Mouse (Mus musculus) kidney, embryonic 14.5 days (tissue): ENCODE results near the gene Tmem274. TPM values are rescaled to one million over a fixed set of nuclear protein-coding genes. Genes with fewer than 3 reads are reported as not detected.
"Not testable (repeated sequence)": the region's sequence is repeated elsewhere in the genome, so short reads cannot be mapped to it uniquely, and the experiment has no call there.

Experiments used
- ATAC-seq: fragments of 200-750 bp; cut with Nextera tagmentation; 2 replicates; pipeline ENCODE4 v1.8.0; 2017; ENCODE audit warnings: moderate number of reproducible peaks, mild to moderate bottlenecking, moderate TSS enrichment, moderate library complexity; ENCODE audit not compliant: low FRiP score, low TSS enrichment
- H3K27ac ChIP-seq: fragments of 300-500 bp; sonication (generic); 2 replicates; pipeline ENCODE4 v1.5.1; 2014; ENCODE audit warnings: low read depth, mild to moderate bottlenecking, low read length, moderate library complexity, mixed read lengths
- H3K27me3 ChIP-seq: fragments of 300-500 bp; sonication (generic); 2 replicates; pipeline ENCODE4 v1.6.1; 2014; ENCODE audit warnings: mild to moderate bottlenecking, low read length; ENCODE audit not compliant: control insufficient read depth, insufficient read depth
- H3K36me3 ChIP-seq: fragments of 300-500 bp; sonication (generic); 2 replicates; pipeline ENCODE4 v1.6.1; 2014; ENCODE audit warnings: low read length, mixed read lengths; ENCODE audit not compliant: control insufficient read depth, insufficient read depth
- H3K4me1 ChIP-seq: fragments of 300-500 bp; sonication (generic); 2 replicates; pipeline ENCODE4 v1.6.1; 2014; ENCODE audit warnings: low read length, mixed read lengths; ENCODE audit not compliant: control insufficient read depth, insufficient read depth
- H3K4me2 ChIP-seq: fragments of 300-500 bp; sonication (generic); replicated peaks from 2 replicates; pipeline ENCODE4 v1.6.1; 2014; ENCODE audit warnings: low read depth, mild to moderate bottlenecking, low read length
- H3K4me3 ChIP-seq: fragments of 300-500 bp; sonication (generic); 2 replicates; pipeline ENCODE4 v1.5.1; 2014; ENCODE audit warnings: mild to moderate bottlenecking, low read length
- H3K9ac ChIP-seq: fragments of 300-500 bp; sonication (generic); 2 replicates; pipeline ENCODE4 v1.6.1; 2014; ENCODE audit warnings: low read depth, mild to moderate bottlenecking, low read length, moderate library complexity
- H3K9me3 ChIP-seq: fragments of 300-500 bp; sonication (generic); 2 replicates; pipeline ENCODE4 v1.6.1; 2016; ENCODE audit warnings: low read length; ENCODE audit not compliant: control insufficient read depth
- WGBS: fragments of 180-500 bp; shearing (Covaris S2); extraction: QIAGEN DNeasy Blood & Tissue Kit; methylation state at CpG from one replicate; pipeline ENCODE4 v1.1.7; 2014; 5-methylcytosine and 5-hydroxymethylcytosine counted together
- polyA plus RNA-seq: library from polyadenylated mRNA; unstranded; fragments of >200 nt; fragmentation: Nextera tagmentation; extraction: Ambion mirVana; gene quantifications from 2 replicates; pipeline ENCODE4 v1.2.1, GENCODE M21; 2014

Gene Tmem274
- polyA plus RNA-seq, result 0.38 TPM in 1 of 2 replicates, not detected in the other

- Histone ChIP-seq H3K9me3 (no peaks in the 10 kb centered on the region), H3K4me1 (no peaks in the 10 kb centered on the region), H3K27me3 (no peaks in the 10 kb centered on the region), H3K27ac (no peak within 1 kb of the TSS), H3K36me3 (peaks cover 10% of the 10 kb centered on the region; the same call in 1 of the 2 replicates), H3K4me3 (no peak within 1 kb of the TSS), H3K4me2 (no peak within 1 kb of the TSS), H3K9ac (no peak within 1 kb of the TSS)
- 0 out of 2 replicates have a peak, but pooled peaks have one; percentile 39 for ATAC-seq
- 67% methylated on average over 11 of the region's 11 CpGs for WGBS
These were observed at the start of gene Tmem274 for GRCm38 (mm10) chr4:149477078-149477477. Tmem274 (plus strand) TSS chr4:149477378.

GRCm38 (mm10) chr4:149429592-149429991 lies 47.6 kb upstream of the Tmem274 start:
- 88% methylated on average over 5 of the region's 5 CpGs for WGBS
- Histone ChIP-seq H3K4me3 (no peak overlapping the region), H3K9ac (no peak overlapping the region), H3K4me1 (peaks cover 1% of the 10 kb centered on the region; the same call in 1 of the 2 replicates), H3K27ac (no peak overlapping the region), H3K27me3 (no peaks in the 10 kb centered on the region), H3K36me3 (no peaks in the 10 kb centered on the region), H3K4me2 (no peak overlapping the region), H3K9me3 (no peaks in the 10 kb centered on the region)
- ATAC-seq, result no peak

- H3K4me3 ChIP-seq, H3K4me2 ChIP-seq, H3K36me3 ChIP-seq, H3K4me1 ChIP-seq, H3K9ac ChIP-seq, ATAC-seq, H3K27ac ChIP-seq, H3K27me3 ChIP-seq, H3K9me3 ChIP-seq: not testable (repeated sequence)
- 88% methylated on average over 1 of the region's 1 CpGs for WGBS
These were observed 45.3 kb upstream of the Tmem274 start for GRCm38 (mm10) chr4:149431887-149432286.

- H3K9me3 ChIP-seq, result no peaks in the 10 kb centered on the region
- H3K4me1 ChIP-seq, result peaks cover 5% of the 10 kb centered on the region; the same call in 1 of the 2 replicates
- no peak for ATAC-seq
- H3K4me3 ChIP-seq, result no peak overlapping the region
- H3K27ac ChIP-seq, result no peak overlapping the region
- H3K27me3 ChIP-seq, result no peaks in the 10 kb centered on the region
- no peaks in the 10 kb centered on the region for H3K36me3 ChIP-seq
- H3K4me2 ChIP-seq, result no peak overlapping the region
- WGBS, result 18% methylated on average over 8 of the region's 8 CpGs
- H3K9ac ChIP-seq, result no peak overlapping the region
These were observed 36.6 kb upstream of the Tmem274 start for GRCm38 (mm10) chr4:149440576-149440975.

- Histone ChIP-seq H3K4me2 (no peak overlapping the region), H3K9ac (no peak overlapping the region), H3K9me3 (no peaks in the 10 kb centered on the region), H3K27me3 (no peaks in the 10 kb centered on the region), H3K4me1 (peaks cover 13% of the 10 kb centered on the region; the same call in 1 of the 2 replicates), H3K27ac (no peak overlapping the region), H3K36me3 (no peaks in the 10 kb centered on the region), H3K4me3 (no peak overlapping the region)
- ATAC-seq, result no peak
- WGBS, result 47% methylated on average over 3 of the region's 3 CpGs
These were observed 34.7 kb upstream of the Tmem274 start for GRCm38 (mm10) chr4:149442436-149442835.

GRCm38 (mm10) chr4:149444465-149444864 lies 32.7 kb upstream of the Tmem274 start:
- no peak overlapping the region for H3K4me3 ChIP-seq
- H3K4me2 ChIP-seq, result peak overlapping the region; percentile 42; the same call in 1 of the 2 replicates
- H3K9me3 ChIP-seq, result no peaks in the 10 kb centered on the region
- ATAC-seq, result no peak
- H3K27me3 ChIP-seq, result no peaks in the 10 kb centered on the region
- H3K4me1 ChIP-seq, result peaks cover 13% of the 10 kb centered on the region; the same call in 1 of the 2 replicates
- peak overlapping the region; percentile 63; the same call in 1 of the 2 replicates for H3K9ac ChIP-seq
- WGBS, result 69% methylated on average over 1 of the region's 1 CpGs
- no peaks in the 10 kb centered on the region for H3K36me3 ChIP-seq
- peak overlapping the region; percentile 79; the same call in 1 of the 2 replicates for H3K27ac ChIP-seq

DNA sequence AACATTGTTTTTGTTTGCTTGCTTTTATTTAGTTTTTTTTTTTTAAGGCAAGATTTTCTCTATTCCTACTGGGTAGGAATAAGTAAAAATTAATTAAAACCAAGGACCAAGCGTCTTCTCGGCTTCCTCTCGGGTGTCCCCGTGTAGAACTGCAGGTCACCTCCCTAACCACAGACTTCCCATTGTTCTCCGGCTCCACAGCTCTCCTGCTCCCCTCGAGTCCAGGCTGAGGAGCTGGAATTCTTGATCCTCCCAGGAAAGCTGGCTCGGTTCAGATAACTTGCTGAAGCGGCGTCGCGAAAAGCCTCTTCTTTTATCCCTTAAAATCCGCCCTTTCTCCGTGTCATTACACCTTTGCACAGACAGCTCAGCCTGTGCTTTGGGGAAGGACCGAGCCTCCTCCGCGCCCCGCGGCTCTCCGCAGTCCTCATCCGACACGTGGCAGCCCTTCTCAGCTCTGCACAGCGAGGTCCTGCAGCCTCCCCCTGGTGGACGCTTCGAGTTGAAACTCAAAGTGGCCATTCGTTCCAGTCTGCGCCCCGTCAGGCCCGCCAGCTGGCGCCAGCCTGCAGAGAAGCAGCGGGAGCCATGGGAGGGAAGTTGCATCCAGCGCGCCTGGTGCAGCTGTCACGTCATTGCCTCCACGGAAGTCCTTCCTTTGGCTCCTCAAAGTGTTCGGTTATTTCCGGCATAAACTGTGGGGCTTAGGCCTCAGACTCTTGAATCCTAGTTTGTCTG lies 32.0 kb upstream of the Tmem274 start:
- H3K4me1 ChIP-seq, result peaks cover 13% of the 10 kb centered on the region; the same call in 1 of the 2 replicates
- ATAC-seq, result peak; percentile 97
- no peaks in the 10 kb centered on the region for H3K36me3 ChIP-seq
- under 1% methylated on average over 36 of the region's 36 CpGs for WGBS
- peak overlapping the region; percentile 42 for H3K4me2 ChIP-seq
- peak overlapping the region; percentile 16 for H3K4me3 ChIP-seq
- H3K9ac ChIP-seq, result peak overlapping the region; percentile 63
- peak overlapping the region; percentile 79 for H3K27ac ChIP-seq
- no peaks in the 10 kb centered on the region for H3K27me3 ChIP-seq
- no peaks in the 10 kb centered on the region for H3K9me3 ChIP-seq

- no peaks in the 10 kb centered on the region for H3K9me3 ChIP-seq
- peak; percentile 56 for ATAC-seq
- 2% methylated on average over 11 of the region's 11 CpGs for WGBS
- H3K27ac ChIP-seq, result peak overlapping the region; percentile 79
- H3K4me1 ChIP-seq, result peaks cover 13% of the 10 kb centered on the region; the same call in 1 of the 2 replicates
- no peaks in the 10 kb centered on the region for H3K36me3 ChIP-seq
- peak overlapping the region; percentile 42 for H3K4me2 ChIP-seq
- H3K27me3 ChIP-seq, result no peaks in the 10 kb centered on the region
- peak overlapping the region; percentile 16; the same call in 1 of the 2 replicates for H3K4me3 ChIP-seq
- H3K9ac ChIP-seq, result peak overlapping the region; percentile 63; the same call in 1 of the 2 replicates
These were observed 31.3 kb upstream of the Tmem274 start for GRCm38 (mm10) chr4:149445868-149446267.

DNA sequence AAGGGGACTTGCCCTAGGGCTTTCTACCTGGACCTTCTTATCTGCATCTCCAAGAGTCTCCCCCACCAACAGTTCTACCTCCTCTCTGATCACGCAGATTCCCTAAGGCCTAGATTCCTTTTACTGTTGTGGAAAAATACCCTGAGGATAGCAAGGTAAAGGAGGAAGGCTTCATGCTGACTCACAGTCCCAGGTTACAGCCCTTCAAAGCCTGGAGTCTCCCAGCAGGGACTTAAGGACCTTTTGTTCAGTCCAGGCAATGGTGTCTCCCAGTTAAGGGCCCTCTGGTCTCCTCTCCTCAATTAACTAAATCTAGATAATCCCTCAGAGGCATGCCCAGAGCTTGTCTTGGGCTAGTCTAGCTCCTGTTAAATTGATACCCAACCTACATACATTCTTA lies 30.9 kb upstream of the Tmem274 start:
- no peaks in the 10 kb centered on the region for H3K36me3 ChIP-seq
- H3K4me2 ChIP-seq, result peak overlapping the region; percentile 42
- H3K27ac ChIP-seq, result peak overlapping the region; percentile 79
- no peaks in the 10 kb centered on the region for H3K9me3 ChIP-seq
- no peaks in the 10 kb centered on the region for H3K27me3 ChIP-seq
- peaks cover 13% of the 10 kb centered on the region; the same call in 1 of the 2 replicates for H3K4me1 ChIP-seq
- WGBS, result 59% methylated on average over 1 of the region's 1 CpGs
- H3K9ac ChIP-seq, result peak overlapping the region; percentile 63; the same call in 1 of the 2 replicates
- no peak for ATAC-seq
- H3K4me3 ChIP-seq, result peak overlapping the region; percentile 16; the same call in 1 of the 2 replicates
